9 mouse cellular contexts compared by ENCODE assay signal in the genomic region with DNA sequence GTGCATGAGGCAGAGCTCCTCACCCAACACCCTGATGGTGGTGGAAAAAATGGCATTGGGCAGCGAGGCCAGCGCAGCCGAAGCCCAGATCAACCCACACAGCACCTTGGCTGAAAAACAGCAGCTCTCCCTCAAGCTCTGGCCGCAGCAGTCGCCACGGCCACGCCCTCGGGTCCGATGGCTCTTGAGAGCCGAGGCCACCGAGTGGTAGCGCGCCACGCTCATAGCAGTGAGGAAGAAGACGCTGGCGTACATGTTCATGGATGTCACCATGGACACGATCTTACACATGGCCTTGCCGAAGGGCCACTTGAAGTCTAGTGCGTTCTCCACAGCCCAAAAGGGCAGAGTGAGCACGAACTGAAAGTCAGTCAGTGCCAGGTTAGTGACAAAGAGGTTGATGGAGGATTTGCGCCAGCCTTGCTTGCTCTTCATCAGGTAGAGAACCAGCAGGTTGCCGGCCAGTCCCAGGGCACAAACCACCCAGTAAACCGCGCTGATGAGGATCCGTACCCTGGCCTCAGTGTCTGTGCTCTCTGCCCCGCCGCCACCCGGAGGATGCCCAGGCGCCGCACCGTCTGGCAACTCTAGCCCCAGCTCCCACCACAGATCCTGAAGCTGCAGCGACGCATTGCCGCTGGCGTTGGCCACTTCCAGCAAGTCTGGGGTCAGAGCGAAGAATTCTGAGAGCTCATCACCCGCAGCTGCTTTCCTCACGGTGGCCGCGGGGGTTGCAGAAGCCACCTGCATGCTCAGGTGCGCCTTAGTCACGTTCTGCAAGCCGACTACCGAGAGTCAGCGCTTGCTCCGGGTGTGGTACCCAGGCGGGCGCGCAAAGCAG. TPM values are rescaled to one million over a fixed set of nuclear protein-coding genes. Genes with fewer than 3 reads are reported as not detected.
DNase-seq lines count a peak whose midpoint lies in the region; ATAC-seq and TF ChIP-seq lines count a peak whose summit lies in the region.
"Had no signal": no experiment of that assay in that cellular context is flagged by ENCODE, and none has a peak within 500 bp of the region (broad histone marks: within the 10 kb centered on the region; RNA-seq: fewer than 3 reads in every experiment).

No protein-coding gene starts in this region.

- H3K4me1 ChIP-seq in megakaryocyte, embryonic 14.5 days: peaks cover 28% of the 10 kb centered on the region
- peaks cover 14% of the 10 kb centered on the region for H3K4me1 ChIP-seq in hindbrain, postnatal 0 days (ENCODE audit: insufficient read depth, low read length)
- peaks cover 25% of the 10 kb centered on the region for H3K4me1 ChIP-seq in midbrain, embryonic 13.5 days (replicated peaks)

- 2% methylated on average over 49 of the region's 49 CpGs for WGBS in hindbrain, postnatal 0 days
- WGBS in midbrain, embryonic 13.5 days: 3% methylated on average over 49 of the region's 49 CpGs

- peak overlapping the region; percentile 88 for H3K4me3 ChIP-seq in megakaryocyte, embryonic 14.5 days (replicated peaks)
- peak overlapping the region; percentile 44 for H3K4me3 ChIP-seq in hindbrain, postnatal 0 days (ENCODE audit: low read length)
- H3K4me3 ChIP-seq in midbrain, embryonic 13.5 days (replicated peaks): peak overlapping the region; percentile 41

- H3K27ac ChIP-seq in hindbrain, postnatal 0 days: no peak overlapping the region
- H3K27ac ChIP-seq in midbrain, embryonic 13.5 days: no peak overlapping the region

- peak overlapping the region; percentile 77 for H3K4me2 ChIP-seq in hindbrain, postnatal 0 days (ENCODE audit: low read depth, low read length)
- peak overlapping the region; percentile 64 for H3K4me2 ChIP-seq in midbrain, embryonic 13.5 days (replicated peaks)

- ATAC-seq in megakaryocyte, adult 5-6 weeks (ENCODE audit: poor library complexity, severe bottlenecking): no peak
- ATAC-seq in hindbrain, postnatal 0 days: peak; percentile 34
- peak; percentile 50 for ATAC-seq in midbrain, embryonic 13.5 days

- peak overlapping the region; percentile 28; the same call in 1 of the 2 replicates for H3K9ac ChIP-seq in hindbrain, postnatal 0 days (replicated peaks; ENCODE audit: low read length)
- H3K9ac ChIP-seq in midbrain, embryonic 13.5 days (replicated peaks): peak overlapping the region; percentile 45; the same call in 1 of the 2 replicates

- no peaks in the 10 kb centered on the region for H3K36me3 ChIP-seq in megakaryocyte, embryonic 14.5 days (replicated peaks; ENCODE audit: low read length)
- H3K36me3 ChIP-seq in hindbrain, postnatal 0 days (ENCODE audit: insufficient read depth, low read length): no peaks in the 10 kb centered on the region
- H3K36me3 ChIP-seq in midbrain, embryonic 13.5 days: no peaks in the 10 kb centered on the region

- H3K27me3 ChIP-seq in megakaryocyte, embryonic 14.5 days (replicated peaks): peaks cover 58% of the 10 kb centered on the region
- H3K27me3 ChIP-seq in hindbrain, postnatal 0 days (ENCODE audit: insufficient read depth, low read length): peaks cover 34% of the 10 kb centered on the region
- H3K27me3 ChIP-seq in midbrain, embryonic 13.5 days: peaks cover 54% of the 10 kb centered on the region

- H3K9me3 ChIP-seq in megakaryocyte, embryonic 14.5 days: no peaks in the 10 kb centered on the region
- H3K9me3 ChIP-seq in hindbrain, postnatal 0 days (ENCODE audit: low read length): no peaks in the 10 kb centered on the region
- H3K9me3 ChIP-seq in midbrain, embryonic 13.5 days: no peaks in the 10 kb centered on the region

- TF ChIP-seq CTCF in hindbrain, postnatal 0 days (IDR thresholded peaks at IDR 0.05; ENCODE audit: low read depth): no peak; the same call in 1 of the 2 replicates

- DNase-seq in cerebellum, postnatal 14 days: peak; percentile 26 to 33
- DNase-seq in cerebellum, adult 9-11 months: no peak
- peak; percentile 15 for DNase-seq in hindbrain, postnatal 0 days (ENCODE audit: low spot score)
- DNase-seq in testis, postnatal 14 days (ENCODE audit: low spot score): no peak
- no peak for DNase-seq in spleen, adult 12 weeks (ENCODE audit: low spot score)

RNA-seq across cellular contexts. Expression of gene Rxfp3, which starts 1.0 kb away (rescaled TPM):
- not detected in 2 replicates for polyA plus RNA-seq in megakaryocyte, embryonic 14.5 days (2012; ENCODE audit: insufficient read depth, low replicate concordance)
- total RNA-seq in megakaryocyte, adult 5-6 weeks (2015): not detected in 2 replicates
- not detected in 2 replicates for total RNA-seq in megakaryocyte, adult 5-6 weeks (2017)
- total RNA-seq in hindbrain, postnatal 0 days (2014; rRNA removed): 7.3 and 8.3 TPM in 2 replicates
- 3.2 TPM in 2 replicates for polyA plus RNA-seq in hindbrain, postnatal 0 days (2015; fragmentation: Nextera tagmentation; extraction: Ambion mirVana)
- 1.2 and 1.3 TPM in 2 replicates for polyA plus RNA-seq in midbrain, embryonic 13.5 days (2015; fragmentation: Nextera tagmentation; extraction: Ambion mirVana)
- polyA plus RNA-seq: spleen, adult 2 months had no signal

RNA-seq across cellular contexts. Expression of gene Adamts12, which starts 27.8 kb away (rescaled TPM):
- polyA plus RNA-seq in megakaryocyte, embryonic 14.5 days (2012; ENCODE audit: insufficient read depth, low replicate concordance): 0.18 TPM in 1 of 2 replicates, not detected in the other
- 0.02 TPM in 1 of 2 replicates, not detected in the other for total RNA-seq in megakaryocyte, adult 5-6 weeks (2015)
- total RNA-seq in megakaryocyte, adult 5-6 weeks (2017): not detected in 2 replicates
- total RNA-seq in hindbrain, postnatal 0 days (2014; rRNA removed): 7.9 and 11.6 TPM in 2 replicates
- 1.1 and 1.3 TPM in 2 replicates for polyA plus RNA-seq in hindbrain, postnatal 0 days (2015; fragmentation: Nextera tagmentation; extraction: Ambion mirVana)
- polyA plus RNA-seq in midbrain, embryonic 13.5 days (2015; fragmentation: Nextera tagmentation; extraction: Ambion mirVana): 1.4 and 1.5 TPM in 2 replicates

RNA-seq across cellular contexts. Expression of gene Slc45a2, which starts 36.2 kb away (rescaled TPM):
- polyA plus RNA-seq in megakaryocyte, embryonic 14.5 days (2012; ENCODE audit: insufficient read depth, low replicate concordance): not detected in 2 replicates
- not detected in 2 replicates for total RNA-seq in megakaryocyte, adult 5-6 weeks (2015)
- total RNA-seq in megakaryocyte, adult 5-6 weeks (2017): not detected in 2 replicates
- not detected in 2 replicates for total RNA-seq in hindbrain, postnatal 0 days (2014; rRNA removed)
- 0.09 and 0.23 TPM in 2 replicates for polyA plus RNA-seq in hindbrain, postnatal 0 days (2015; fragmentation: Nextera tagmentation; extraction: Ambion mirVana)
- polyA plus RNA-seq in midbrain, embryonic 13.5 days (2015; fragmentation: Nextera tagmentation; extraction: Ambion mirVana): 0.09 TPM in 1 of 2 replicates, not detected in the other

RNA-seq across cellular contexts. Expression of gene Amacr, which starts 55.2 kb away (rescaled TPM):
- 2.6 TPM in 1 of 2 replicates, not detected in the other for polyA plus RNA-seq in megakaryocyte, embryonic 14.5 days (2012; ENCODE audit: insufficient read depth, low replicate concordance)
- 0.98 and 1.1 TPM in 2 replicates for total RNA-seq in megakaryocyte, adult 5-6 weeks (2015)
- total RNA-seq in megakaryocyte, adult 5-6 weeks (2017): 0.61 and 2.2 TPM in 2 replicates
- total RNA-seq in hindbrain, postnatal 0 days (2014; rRNA removed): 8.5 and 11.3 TPM in 2 replicates
- 10.8 and 11.3 TPM in 2 replicates for polyA plus RNA-seq in hindbrain, postnatal 0 days (2015; fragmentation: Nextera tagmentation; extraction: Ambion mirVana)
- polyA plus RNA-seq in midbrain, embryonic 13.5 days (2015; fragmentation: Nextera tagmentation; extraction: Ambion mirVana): 8.8 and 9.3 TPM in 2 replicates

Comparison
In these comparisons a context has a peak if more than half of its experiments do, and no peak if none do; other contexts are left out.
1. DNase-seq: peak in cerebellum, postnatal 14 days (2 of 2) and hindbrain, postnatal 0 days (single experiment); none in cerebellum, adult 9-11 months (single experiment), testis, postnatal 14 days (single experiment) and spleen, adult 12 weeks (single experiment).
2. Peak in every context shown above with its lines, with median percentiles within 50 percentile points of each other: H3K4me3 ChIP-seq.